Mouse (Mus musculus): Measurements from ENCODE around the gene Fam110a. TPM values are rescaled to one million over a fixed set of nuclear protein-coding genes. Genes with fewer than 3 reads are reported as not detected.

The Fam110a gene
- total and polyA plus RNA-seq, 2 experiments from 2014 or later, result 3.0 to 6.2 TPM

- WGBS, result 12% methylated on average over 36 of the region's 36 CpGs
- DNase-seq (ENCODE audit: low spot score) (no peak), ATAC-seq (ENCODE audit: insufficient read depth, low read depth) (no peak)
- H3K9me3 ChIP-seq (replicated peaks; ENCODE audit: control insufficient read depth, low read length), result no peaks in the 10 kb centered on the region
- H3K36me3 ChIP-seq (replicated peaks; ENCODE audit: control insufficient read depth, insufficient read depth, low read length), result peaks cover 8% of the 10 kb centered on the region; the same call in 1 of the 2 replicates
- peak overlapping the region; percentile 61 for H3K4me2 ChIP-seq (ENCODE audit: low read depth, low read length)
- peak overlapping the region; percentile 35 for H3K4me3 ChIP-seq (ENCODE audit: low read depth, low read length)
- peaks cover 34% of the 10 kb centered on the region for H3K27me3 ChIP-seq (ENCODE audit: control insufficient read depth, insufficient read depth, low read length)
- H3K27ac ChIP-seq (ENCODE audit: low read depth), result peak overlapping the region; percentile 28; the same call in 1 of the 2 replicates
- no peak for TF ChIP-seq EP300 (IDR thresholded peaks at IDR 0.05; ENCODE audit: low read depth)
- TF ChIP-seq CTCF (IDR thresholded peaks at IDR 0.05; ENCODE audit: low read depth), result no peak
- peak overlapping the region; percentile 40; the same call in 1 of the 2 replicates for H3K9ac ChIP-seq (replicated peaks; ENCODE audit: low read depth, low read length)
- H3K4me1 ChIP-seq (ENCODE audit: control insufficient read depth, insufficient read depth), result peaks cover 34% of the 10 kb centered on the region
These were observed 6.1 kb downstream of the Fam110a start for GRCm38 (mm10) chr2:151973595-151974562.

- TF ChIP-seq EP300 (IDR thresholded peaks at IDR 0.05; ENCODE audit: low read depth) (no peak), CTCF (IDR thresholded peaks at IDR 0.05; ENCODE audit: low read depth) (no peak)
- Histone ChIP-seq H3K9ac (replicated peaks; ENCODE audit: low read depth, low read length) (peak overlapping the region; percentile 40; the same call in 1 of the 2 replicates), H3K9me3 (replicated peaks; ENCODE audit: control insufficient read depth, low read length) (no peaks in the 10 kb centered on the region), H3K27ac (ENCODE audit: low read depth) (peak overlapping the region; percentile 28; the same call in 1 of the 2 replicates), H3K27me3 (ENCODE audit: control insufficient read depth, insufficient read depth, low read length) (peaks cover 34% of the 10 kb centered on the region), H3K36me3 (replicated peaks; ENCODE audit: control insufficient read depth, insufficient read depth, low read length) (peaks cover 8% of the 10 kb centered on the region; the same call in 1 of the 2 replicates), H3K4me1 (ENCODE audit: control insufficient read depth, insufficient read depth) (peaks cover 27% of the 10 kb centered on the region), H3K4me3 (ENCODE audit: low read depth, low read length) (peak overlapping the region; percentile 35), H3K4me2 (ENCODE audit: low read depth, low read length) (peak overlapping the region; percentile 61)
- no peak for ATAC-seq (ENCODE audit: insufficient read depth, low read depth)
- DNase-seq (ENCODE audit: low spot score), result no peak
- 21% methylated on average over 23 of the region's 23 CpGs for WGBS
These were observed 7.0 kb downstream of the Fam110a start for GRCm38 (mm10) chr2:151972880-151973594.

- Histone ChIP-seq H3K4me3 (ENCODE audit: low read depth, low read length) (no peak overlapping the region), H3K4me2 (ENCODE audit: low read depth, low read length) (no peak overlapping the region), H3K9me3 (replicated peaks; ENCODE audit: control insufficient read depth, low read length) (no peaks in the 10 kb centered on the region), H3K36me3 (replicated peaks; ENCODE audit: control insufficient read depth, insufficient read depth, low read length) (peaks cover 8% of the 10 kb centered on the region; the same call in 1 of the 2 replicates), H3K27ac (ENCODE audit: low read depth) (no peak overlapping the region), H3K27me3 (ENCODE audit: control insufficient read depth, insufficient read depth, low read length) (peaks cover 34% of the 10 kb centered on the region), H3K4me1 (ENCODE audit: control insufficient read depth, insufficient read depth) (peaks cover 22% of the 10 kb centered on the region), H3K9ac (replicated peaks; ENCODE audit: low read depth, low read length) (no peak overlapping the region)
- ATAC-seq (ENCODE audit: insufficient read depth, low read depth) (no peak), DNase-seq (ENCODE audit: low spot score) (no peak)
- TF ChIP-seq CTCF (IDR thresholded peaks at IDR 0.05; ENCODE audit: low read depth) (no peak), EP300 (IDR thresholded peaks at IDR 0.05; ENCODE audit: low read depth) (no peak)
- 91% methylated on average over 5 of the region's 5 CpGs for WGBS
These were observed 8.3 kb downstream of the Fam110a start for GRCm38 (mm10) chr2:151971748-151972147.

GRCm38 (mm10) chr2:151970191-151971172 lies 9.5 kb downstream of the Fam110a start:
- 36% methylated on average over 53 of the region's 53 CpGs for WGBS
- peak; percentile 91 for DNase-seq (ENCODE audit: low spot score)
- H3K36me3 ChIP-seq (replicated peaks; ENCODE audit: control insufficient read depth, insufficient read depth, low read length), result peaks cover 8% of the 10 kb centered on the region; the same call in 1 of the 2 replicates
- peaks cover 34% of the 10 kb centered on the region for H3K27me3 ChIP-seq (ENCODE audit: control insufficient read depth, insufficient read depth, low read length)
- peak overlapping the region; percentile 28 for H3K4me3 ChIP-seq (ENCODE audit: low read depth, low read length)
- TF ChIP-seq CTCF (IDR thresholded peaks at IDR 0.05; ENCODE audit: low read depth) (no peak), EP300 (IDR thresholded peaks at IDR 0.05; ENCODE audit: low read depth) (no peak)
- H3K27ac ChIP-seq (ENCODE audit: low read depth), result no peak overlapping the region
- H3K9me3 ChIP-seq (replicated peaks; ENCODE audit: control insufficient read depth, low read length), result no peaks in the 10 kb centered on the region
- ATAC-seq (ENCODE audit: insufficient read depth, low read depth), result peak; percentile 90
- peaks cover 22% of the 10 kb centered on the region for H3K4me1 ChIP-seq (ENCODE audit: control insufficient read depth, insufficient read depth)
- no peak overlapping the region for H3K9ac ChIP-seq (replicated peaks; ENCODE audit: low read depth, low read length)
- H3K4me2 ChIP-seq (ENCODE audit: low read depth, low read length), result peak overlapping the region; percentile 60

Measured in heart, postnatal 0 days (tissue).